Mouse (Mus musculus): Measurements from ENCODE around the gene Bmx.
A peak's percentile ranks its signal among the peaks of the same experiment; 100 is the strongest.

DNA sequence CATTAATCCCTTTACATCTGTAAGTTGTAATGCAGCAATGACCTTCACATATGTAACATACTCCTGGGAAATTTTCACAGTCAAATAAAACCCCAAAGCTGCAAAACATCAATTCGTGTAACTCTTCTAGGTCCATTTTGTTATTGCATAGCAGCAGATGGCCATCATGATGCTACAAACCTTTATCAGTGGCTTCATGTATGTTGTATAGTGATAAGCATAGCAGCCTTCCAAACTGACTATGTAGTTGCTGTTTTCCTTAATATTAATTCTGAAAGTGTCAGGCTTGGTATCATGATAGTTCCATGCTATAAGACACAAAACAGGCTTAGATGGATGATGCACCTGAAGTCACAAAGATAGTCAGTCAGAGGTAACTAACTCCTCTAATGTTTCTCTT lies 93.3 kb downstream of the Bmx start:
- TF ChIP-seq TAL1 (IDR thresholded peaks at IDR 0.05; ENCODE audit: low read length) (peak; percentile 66), GATA1 (IDR thresholded peaks at IDR 0.05; ENCODE audit: low read length) (peak; percentile 70)
